Mouse (Mus musculus) heart, postnatal 0 days (tissue): ENCODE measurements around the gene Itgam. TPM values are rescaled to one million over a fixed set of nuclear protein-coding genes. Genes with fewer than 3 reads are reported as not detected.
"Not testable (repeated sequence)": the region's sequence is repeated elsewhere in the genome, so short reads cannot be mapped to it uniquely, and the experiment has no call there.

ENCODE experiments used
- ATAC-seq: fragments of 200-750 bp; cut with Nextera tagmentation; 2 replicates; pipeline ENCODE4 v1.8.0; 2017; ENCODE audit warnings: low read depth, moderate number of reproducible peaks, moderate library complexity; ENCODE audit not compliant: insufficient read depth
- DNase-seq: peaks from one replicate; pipeline ENCODE4 v3.0.0-alpha.2; 2016; ENCODE audit warnings: low spot score
- H3K27ac ChIP-seq: fragments of 300-500 bp; sonication (generic); 2 replicates; pipeline ENCODE4 v1.5.1; 2014; ENCODE audit warnings: low read depth, mild to moderate bottlenecking
- H3K27me3 ChIP-seq: fragments of 300-500 bp; sonication (generic); 2 replicates; pipeline ENCODE4 v1.6.1; 2014; ENCODE audit warnings: low read length, mixed read lengths; ENCODE audit not compliant: control insufficient read depth, insufficient read depth
- H3K36me3 ChIP-seq: fragments of 300-500 bp; sonication (generic); replicated peaks from 2 replicates; pipeline ENCODE4 v1.6.1; 2014; ENCODE audit warnings: low read length, mixed read lengths; ENCODE audit not compliant: control insufficient read depth, insufficient read depth
- H3K4me1 ChIP-seq: fragments of 300-500 bp; sonication (generic); 2 replicates; pipeline ENCODE4 v1.6.1; 2014; ENCODE audit warnings: antibody characterized with exemption; ENCODE audit not compliant: control insufficient read depth, insufficient read depth
- H3K4me2 ChIP-seq: fragments of 300-500 bp; sonication (generic); 2 replicates; pipeline ENCODE4 v1.6.1; 2014; ENCODE audit warnings: low read depth, mild to moderate bottlenecking, low read length, moderate library complexity
- H3K4me3 ChIP-seq: fragments of 300-500 bp; sonication (generic); 2 replicates; pipeline ENCODE4 v1.5.1; 2014; ENCODE audit warnings: low read depth, low read length
- H3K9ac ChIP-seq: fragments of 300-500 bp; sonication (generic); replicated peaks from 2 replicates; pipeline ENCODE4 v1.6.1; 2014; ENCODE audit warnings: low read depth, low read length, mixed read lengths
- H3K9me3 ChIP-seq: fragments of 300-500 bp; sonication (generic); replicated peaks from 2 replicates; pipeline ENCODE4 v1.6.1; 2016; ENCODE audit warnings: low read length; ENCODE audit not compliant: control insufficient read depth
- CTCF ChIP-seq: IDR thresholded peaks from 2 replicates; pipeline ENCODE4 v1.5.1; 2016; ENCODE audit warnings: antibody characterized with exemption, control low read depth, low read depth
- EP300 ChIP-seq: IDR thresholded peaks from 2 replicates; pipeline ENCODE4 v1.6.1; 2016; ENCODE audit warnings: antibody characterized with exemption, low read depth
- WGBS: fragments of 180-500 bp; shearing (Covaris S2); extraction: QIAGEN DNeasy Blood & Tissue Kit; methylation state at CpG from one replicate; pipeline ENCODE4 v1.1.7; 2014; 5-methylcytosine and 5-hydroxymethylcytosine counted together
- polyA plus RNA-seq: library from polyadenylated mRNA; unstranded; fragments of >200 nt; fragmentation: Nextera tagmentation; extraction: Ambion mirVana; gene quantifications from 2 replicates; pipeline ENCODE4 v1.2.1, GENCODE M21; 2015
- total RNA-seq: library from RNA; depleted of rRNA; stranded (reverse); fragments of >200 nt; gene quantifications from 2 replicates; pipeline ENCODE4 v1.2.3, GENCODE M21; 2014; ENCODE audit warnings: low replicate concordance

Gene Itgam
- total and polyA plus RNA-seq, 2 experiments from 2014 or later, result 0.38 to 0.53 TPM

- no peaks in the 10 kb centered on the region for H3K27me3 ChIP-seq
- H3K27ac ChIP-seq, result no peak overlapping the region
- DNase-seq (no peak), ATAC-seq (0 out of 2 replicates have a peak, but pooled peaks have one; percentile 49)
- H3K9me3 ChIP-seq, result no peaks in the 10 kb centered on the region
- WGBS, result 51% methylated on average over 9 of the region's 9 CpGs
- H3K4me1 ChIP-seq, result no peaks in the 10 kb centered on the region
- no peak overlapping the region for H3K9ac ChIP-seq
- no peak for TF ChIP-seq CTCF
- no peak for TF ChIP-seq EP300
- no peaks in the 10 kb centered on the region for H3K36me3 ChIP-seq
- H3K4me2 ChIP-seq, result no peak overlapping the region
- H3K4me3 ChIP-seq, result no peak overlapping the region
Measured at GRCm38 (mm10) chr7:128031403-128031976, 30.9 kb upstream of the Itgam start.

- 59% methylated on average over 5 of the region's 5 CpGs for WGBS
- TF ChIP-seq CTCF, result no peak
- no peak for TF ChIP-seq EP300
- H3K4me2 ChIP-seq, result no peak overlapping the region
- no peak overlapping the region for H3K9ac ChIP-seq
- ATAC-seq (no peak), DNase-seq (no peak)
- no peaks in the 10 kb centered on the region for H3K4me1 ChIP-seq
- no peaks in the 10 kb centered on the region for H3K36me3 ChIP-seq
- no peak overlapping the region for H3K4me3 ChIP-seq
- no peaks in the 10 kb centered on the region for H3K9me3 ChIP-seq
- no peak overlapping the region for H3K27ac ChIP-seq
- no peaks in the 10 kb centered on the region for H3K27me3 ChIP-seq
Measured at GRCm38 (mm10) chr7:128032290-128032988, 30.0 kb upstream of the Itgam start.

GRCm38 (mm10) chr7:128032989-128033293 lies 29.5 kb upstream of the Itgam start:
- no peaks in the 10 kb centered on the region for H3K9me3 ChIP-seq
- no peak overlapping the region for H3K9ac ChIP-seq
- no peak for ATAC-seq
- H3K4me3 ChIP-seq, result no peak overlapping the region
- 84% methylated on average over 3 of the region's 3 CpGs for WGBS
- no peaks in the 10 kb centered on the region for H3K36me3 ChIP-seq
- no peak overlapping the region for H3K4me2 ChIP-seq
- no peak overlapping the region for H3K27ac ChIP-seq
- TF ChIP-seq CTCF (no peak), EP300 (no peak)
- H3K27me3 ChIP-seq, result no peaks in the 10 kb centered on the region
- DNase-seq, result no peak
- no peaks in the 10 kb centered on the region for H3K4me1 ChIP-seq

- H3K9ac ChIP-seq, result no peak overlapping the region
- DNase-seq (no peak), ATAC-seq (no peak)
- H3K4me2 ChIP-seq, result no peak overlapping the region
- H3K9me3 ChIP-seq, result no peaks in the 10 kb centered on the region
- no peaks in the 10 kb centered on the region for H3K36me3 ChIP-seq
- WGBS, result 85% methylated on average over 4 of the region's 4 CpGs
- H3K4me3 ChIP-seq, result no peak overlapping the region
- H3K4me1 ChIP-seq, result no peaks in the 10 kb centered on the region
- H3K27me3 ChIP-seq, result no peaks in the 10 kb centered on the region
- no peak for TF ChIP-seq EP300
- TF ChIP-seq CTCF, result no peak
- H3K27ac ChIP-seq, result no peak overlapping the region
Measured at GRCm38 (mm10) chr7:128033616-128034015, 28.8 kb upstream of the Itgam start.

GRCm38 (mm10) chr7:128042161-128042820 lies 20.1 kb upstream of the Itgam start:
- not testable (repeated sequence) for DNase-seq, H3K4me2 ChIP-seq, H3K27me3 ChIP-seq, ATAC-seq, H3K4me1 ChIP-seq, H3K27ac ChIP-seq, H3K9me3 ChIP-seq, H3K9ac ChIP-seq, H3K36me3 ChIP-seq, H3K4me3 ChIP-seq
- 72% methylated on average over 15 of the region's 15 CpGs for WGBS
